Mouse (Mus musculus): ENCODE data around the gene Gm45062.

Gene Gm45062

GRCm38 (mm10) chr6:8485414-8486175, 226.3 kb downstream of the Gm45062 start:
- peak; percentile 34 for DNase-seq

- no peak for DNase-seq
Measured at GRCm38 (mm10) chr6:8486391-8487043, 227.3 kb downstream of the Gm45062 start.

- DNase-seq, result no peak
Measured at GRCm38 (mm10) chr6:8487044-8487853, 228.0 kb downstream of the Gm45062 start.

- no peak for DNase-seq
Measured at GRCm38 (mm10) chr6:8488249-8488648, 229.0 kb downstream of the Gm45062 start.

- no peak for DNase-seq
Measured at GRCm38 (mm10) chr6:8489266-8489665, 230.0 kb downstream of the Gm45062 start.

- DNase-seq, result no peak
Measured at GRCm38 (mm10) chr6:8489938-8490585, 230.8 kb downstream of the Gm45062 start.

- DNase-seq, result no peak
Measured at GRCm38 (mm10) chr6:8492248-8492647, 233.0 kb downstream of the Gm45062 start.

GRCm38 (mm10) chr6:8495109-8495826, 236.0 kb downstream of the Gm45062 start:
- no peak for DNase-seq

- DNase-seq, result no peak
Measured at GRCm38 (mm10) chr6:8495827-8496222, 236.6 kb downstream of the Gm45062 start.

- no peak for DNase-seq
Measured at GRCm38 (mm10) chr6:8497234-8497867, 238.1 kb downstream of the Gm45062 start.

- DNase-seq, result no peak
Measured at GRCm38 (mm10) chr6:8497868-8498257, 238.6 kb downstream of the Gm45062 start.

- no peak for DNase-seq
Measured at GRCm38 (mm10) chr6:8498961-8499360, 239.7 kb downstream of the Gm45062 start.

GRCm38 (mm10) chr6:8503953-8504352, 244.7 kb downstream of the Gm45062 start:
- no peak for DNase-seq

- DNase-seq, result peak; percentile 62
Measured at GRCm38 (mm10) chr6:8504521-8505228, 245.4 kb downstream of the Gm45062 start.

GRCm38 (mm10) chr6:8506631-8507030, 247.4 kb downstream of the Gm45062 start:
- no peak for DNase-seq

- DNase-seq, result peak; percentile 100
Measured at GRCm38 (mm10) chr6:8508883-8509536, 249.8 kb downstream of the Gm45062 start.

GRCm38 (mm10) chr6:8509551-8509950, 250.3 kb downstream of the Gm45062 start, which contains the start of gene Glcci1:
TSS of gene Glcci1 (plus strand) at chr6:8509600.
- peak; percentile 78 for DNase-seq

GRCm38 (mm10) chr6:8509961-8510863, 251.0 kb downstream of the Gm45062 start:
- peak; percentile 47 for DNase-seq

GRCm38 (mm10) chr6:8510864-8511428, 251.7 kb downstream of the Gm45062 start:
- no peak for DNase-seq
